Mouse (Mus musculus) granulocyte monocyte progenitor cell, adult 5-6 weeks (primary cell): ENCODE data around the gene Parvb. TPM values are rescaled to one million over a fixed set of nuclear protein-coding genes. Genes with fewer than 3 reads are reported as not detected.

Source experiments
- ATAC-seq: replicated peaks from 2 replicates; pipeline ENCODE4 v1.8.0; 2016; ENCODE audit warnings: mild to moderate bottlenecking, moderate TSS enrichment, inconsistent platforms; ENCODE audit not compliant: poor library complexity, severe bottlenecking
- total RNA-seq, 2 experiments: library from RNA; stranded (forward) in 1 of 2; stranded (reverse) in 1 of 2; fragments of 200-712, 200-1000 nt in 1 of 2; fragments of >200 nt in 1 of 2; fragmentation: Nextera tagmentation in 1 of 2; gene quantifications; 2 replicates each; pipeline ENCODE4 v1.2.3; 2014 to 2017

Parvb gene
- total RNA-seq, 2 experiments from 2014 or later = 0.36 to 4.3 TPM

GRCm38 (mm10) chr15:84282206-84283085, 50.6 kb downstream of the Parvb start:
- ATAC-seq = no peak

GRCm38 (mm10) chr15:84284059-84284458, 52.2 kb downstream of the Parvb start:
- peak; percentile 56 for ATAC-seq

DNA sequence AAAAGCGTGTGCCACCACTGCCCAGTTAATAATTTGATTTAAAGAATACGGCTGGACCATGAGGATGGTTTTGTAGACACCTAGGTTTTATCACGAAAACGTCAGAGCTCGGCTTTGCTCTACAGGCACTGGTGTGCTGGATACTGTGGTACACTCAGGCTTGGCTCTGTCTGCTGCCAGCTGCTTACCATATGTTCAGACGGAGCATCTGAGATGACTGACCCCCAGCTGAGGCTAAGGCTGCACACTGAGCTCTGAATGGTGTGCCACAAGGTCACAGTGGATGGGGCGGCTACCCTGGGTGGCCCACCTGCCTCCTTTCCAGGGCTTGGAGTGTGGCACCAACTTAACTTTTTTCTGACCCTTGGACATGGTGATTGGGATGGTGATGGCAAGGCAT, 53.6 kb downstream of the Parvb start:
- ATAC-seq = no peak

DNA sequence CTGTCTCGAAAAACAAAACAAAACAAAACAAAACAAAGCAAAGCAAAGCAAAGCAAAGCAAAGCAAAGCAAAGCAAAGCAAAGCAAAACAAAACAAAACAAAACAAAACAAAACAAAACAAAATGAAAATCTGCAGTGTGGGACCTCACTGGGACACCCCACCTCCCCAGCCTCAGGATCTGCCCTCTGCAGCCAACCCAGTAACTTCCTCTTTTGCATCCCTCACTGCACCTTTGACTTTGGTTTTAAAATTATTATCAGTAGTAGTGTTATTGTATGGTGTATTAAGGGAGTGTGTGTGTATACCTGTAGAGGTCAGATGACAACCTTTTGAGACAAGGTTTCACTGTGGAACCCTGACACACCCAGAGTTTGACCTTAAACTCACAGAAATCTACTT, 57.1 kb downstream of the Parvb start:
- 0 out of 2 replicates have a peak, but pooled peaks have one; percentile 38 for ATAC-seq

DNA sequence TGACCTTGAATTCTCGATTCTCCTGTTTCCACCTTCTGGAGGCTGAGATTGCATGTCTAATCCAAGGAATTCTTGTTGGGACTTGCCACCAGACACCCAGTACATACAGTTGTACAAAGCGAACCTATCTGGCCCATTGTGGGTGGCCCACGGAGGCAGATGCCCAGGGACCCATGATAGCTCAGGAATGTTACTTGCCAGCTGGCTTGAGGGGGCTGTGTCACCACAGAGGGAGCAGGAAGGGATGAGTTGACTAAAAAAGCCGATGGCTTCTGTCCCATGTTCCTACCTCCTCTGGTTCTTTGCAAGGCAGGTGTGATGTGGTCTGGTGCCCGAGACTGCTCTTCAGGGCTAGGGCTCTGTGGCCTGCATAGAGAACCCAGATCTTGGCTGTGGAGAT, 59.3 kb downstream of the Parvb start:
- no peak for ATAC-seq

GRCm38 (mm10) chr15:84293590-84293989, 61.7 kb downstream of the Parvb start:
- peak; percentile 71 for ATAC-seq

GRCm38 (mm10) chr15:84294391-84294790, 62.5 kb downstream of the Parvb start:
- no peak for ATAC-seq

- ATAC-seq = no peak
These were observed 63.4 kb downstream of the Parvb start for GRCm38 (mm10) chr15:84295225-84295624.

- ATAC-seq = peak; percentile 23; the same call in 1 of the 2 replicates
These were observed 65.6 kb downstream of the Parvb start for GRCm38 (mm10) chr15:84297454-84297853.

- ATAC-seq = peak; percentile 77
These were observed 67.0 kb downstream of the Parvb start for GRCm38 (mm10) chr15:84298804-84299370.

GRCm38 (mm10) chr15:84299662-84300333, 68.0 kb downstream of the Parvb start:
- ATAC-seq = no peak

- no peak for ATAC-seq
These were observed 68.7 kb downstream of the Parvb start for GRCm38 (mm10) chr15:84300591-84300990.

DNA sequence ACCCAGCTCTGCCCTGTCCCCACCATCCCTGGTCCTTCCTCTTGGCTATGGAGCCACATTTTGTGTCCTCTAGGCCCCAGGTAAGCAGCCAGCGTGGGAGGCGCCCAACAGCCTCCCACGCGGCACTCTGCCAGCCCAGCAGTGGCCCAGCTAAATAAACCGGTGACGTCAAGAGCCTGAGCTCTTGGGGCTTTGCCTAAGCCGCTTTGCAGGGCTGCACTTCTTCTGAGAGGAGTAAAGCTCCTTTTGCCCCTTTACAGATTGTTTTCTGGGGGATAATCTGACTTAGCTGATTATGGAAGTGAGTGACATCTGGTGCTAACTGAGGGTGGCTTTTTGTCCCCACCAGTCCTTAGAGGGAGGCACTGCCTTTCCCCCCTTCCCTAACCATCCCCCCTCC, 69.2 kb downstream of the Parvb start:
- ATAC-seq = no peak

- no peak for ATAC-seq
These were observed 70.0 kb downstream of the Parvb start for GRCm38 (mm10) chr15:84301641-84302420.

GRCm38 (mm10) chr15:84303264-84303663, 71.4 kb downstream of the Parvb start:
- ATAC-seq = no peak

GRCm38 (mm10) chr15:84305333-84305732, 73.5 kb downstream of the Parvb start:
- ATAC-seq = no peak

DNA sequence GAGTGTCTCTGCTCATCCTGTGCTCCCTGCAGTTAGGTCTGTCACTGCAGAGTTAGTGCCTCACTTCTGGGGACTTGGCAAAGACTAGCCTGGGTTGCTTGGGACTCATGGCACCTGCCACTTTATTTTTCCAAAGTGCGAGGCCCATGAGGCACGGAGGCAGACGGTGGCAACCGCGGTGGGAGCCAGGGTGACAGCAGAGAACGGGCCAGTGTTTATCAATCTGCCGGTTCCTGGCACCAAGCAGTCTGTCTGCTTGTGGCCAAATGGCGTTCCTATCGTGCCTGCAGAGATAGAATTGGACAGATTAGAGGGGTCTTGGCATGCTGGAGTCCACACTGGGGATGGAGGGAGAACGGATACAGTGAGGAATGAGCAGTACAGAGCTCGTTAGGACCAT, 78.4 kb downstream of the Parvb start:
- no peak for ATAC-seq

DNA sequence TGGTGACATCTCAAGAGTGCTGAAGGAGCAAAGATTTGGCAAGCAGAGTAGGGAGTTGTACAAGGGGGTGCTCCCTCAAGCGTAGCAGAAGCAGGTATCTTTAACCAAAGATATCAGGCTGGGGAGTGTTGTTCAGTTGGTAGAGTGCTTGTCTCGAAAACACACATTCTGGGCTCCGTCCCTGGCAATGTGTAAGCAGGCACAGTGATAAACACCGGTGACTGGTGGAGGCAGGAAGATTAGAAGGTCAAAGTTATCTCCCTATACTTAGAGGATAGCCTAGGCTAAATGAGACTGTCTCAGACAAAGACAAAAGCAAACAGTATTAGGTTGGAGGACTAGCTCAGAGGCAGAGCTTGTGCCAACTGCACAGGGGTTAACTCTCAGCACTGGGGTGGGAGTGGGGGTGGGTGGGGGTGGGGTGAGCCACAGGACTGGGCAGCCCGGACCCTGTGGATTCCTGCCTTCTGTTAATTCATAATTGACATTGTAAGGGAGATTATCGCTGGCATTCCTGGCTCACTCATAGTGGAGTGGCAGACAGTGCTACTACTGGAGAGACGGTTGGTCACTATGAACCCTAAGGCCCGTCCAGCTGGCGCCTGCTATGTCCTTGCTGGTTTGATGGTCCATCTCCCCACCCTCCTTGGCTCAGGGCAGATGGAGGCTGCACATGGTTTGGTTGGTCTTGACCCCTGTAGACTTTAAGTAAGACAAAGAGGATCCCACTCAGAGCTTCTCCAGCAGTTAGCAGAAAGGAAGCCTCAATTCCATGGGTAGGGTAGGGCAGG, 79.6 kb downstream of the Parvb start:
- ATAC-seq = no peak

- ATAC-seq = peak; percentile 47
These were observed 81.2 kb downstream of the Parvb start for GRCm38 (mm10) chr15:84312878-84313565.
